Mouse (Mus musculus): ENCODE data around the gene Gadl1.
"Not testable (repeated sequence)": the region's sequence is repeated elsewhere in the genome, so short reads cannot be mapped to it uniquely, and the experiment has no call there.

Gene Gadl1

DNA sequence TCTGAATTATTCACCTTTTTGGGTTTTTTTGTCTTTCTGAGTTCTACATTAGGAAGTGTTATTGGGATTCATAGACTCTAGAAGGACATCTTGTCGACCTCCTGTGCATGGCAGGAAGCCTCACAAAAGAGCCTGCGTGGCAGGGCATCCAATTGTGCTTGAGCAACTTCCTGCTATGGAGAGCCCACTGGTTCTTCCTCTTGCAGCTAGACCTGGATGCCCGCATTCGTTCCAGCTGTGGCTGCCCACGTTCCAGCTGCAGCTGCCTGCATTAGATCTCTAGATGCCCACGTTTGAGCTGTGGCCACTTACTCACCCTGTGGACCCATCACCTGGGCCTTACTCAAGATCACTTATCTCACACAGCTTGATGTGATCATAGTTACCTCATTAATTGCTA lies 116.1 kb downstream of the Gadl1 start:
- no peak for DNase-seq (ENCODE audit: low spot score in 2 of 2)

DNA sequence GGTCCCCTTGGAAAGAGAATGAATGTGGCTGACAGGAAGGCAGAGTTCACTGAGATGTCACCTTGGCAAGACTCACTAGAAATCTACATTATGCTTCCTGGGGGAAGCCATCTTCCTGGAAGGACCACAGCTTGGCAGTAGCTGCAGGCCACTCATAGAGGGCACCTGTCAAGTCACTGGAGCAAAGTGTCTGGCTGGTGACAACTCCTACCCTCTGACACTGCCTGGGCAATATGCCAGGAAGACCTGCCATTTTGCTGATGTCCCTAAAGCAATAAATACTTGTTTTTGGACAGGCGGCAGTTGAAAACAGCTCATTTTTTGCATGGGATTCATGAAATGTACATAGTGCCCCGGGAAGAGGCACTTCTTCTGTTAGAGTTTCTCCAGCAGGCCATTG lies 119.8 kb downstream of the Gadl1 start:
- no peak for DNase-seq (ENCODE audit: low spot score in 2 of 2)

DNA sequence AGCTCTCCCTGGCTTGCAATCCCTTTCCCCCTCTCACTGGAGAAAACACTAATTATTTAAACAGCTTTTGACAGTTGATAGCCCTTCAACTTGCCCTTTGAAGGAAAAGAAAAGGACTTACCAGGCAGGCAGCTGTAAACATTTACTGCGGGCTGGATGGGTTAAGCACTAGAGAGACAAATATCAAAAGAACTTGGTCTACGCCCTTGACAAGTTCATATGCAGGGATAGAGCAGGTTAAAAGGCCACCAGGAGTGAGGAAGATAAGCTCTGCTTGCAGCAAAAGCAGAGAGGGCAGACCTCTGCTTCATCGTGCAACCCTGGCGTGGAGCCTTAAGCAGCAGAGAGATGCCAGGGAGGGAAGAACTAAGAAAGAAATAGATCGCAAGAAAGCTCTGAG lies 123.5 kb downstream of the Gadl1 start:
- no peak for DNase-seq (ENCODE audit: low spot score in 2 of 2)

DNA sequence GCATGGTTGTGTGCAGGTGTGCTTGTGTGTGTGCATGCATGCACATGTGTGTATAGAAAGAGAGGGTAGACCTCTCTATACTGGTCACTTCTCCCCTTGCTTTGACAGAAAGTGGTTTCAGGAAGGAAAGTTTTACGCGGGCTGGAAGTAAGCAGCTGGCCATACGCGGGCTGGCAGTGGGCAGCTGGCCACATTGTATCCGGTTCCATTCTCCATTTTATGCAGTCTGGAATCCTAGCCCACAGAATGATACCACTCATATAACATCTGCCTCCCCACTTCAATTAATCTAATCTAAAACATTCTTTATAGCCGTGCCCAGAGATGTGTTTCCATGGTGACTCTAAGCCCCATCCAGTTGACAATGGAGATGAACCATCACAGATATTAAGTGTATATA lies 129.0 kb downstream of the Gadl1 start:
- no peak for DNase-seq (ENCODE audit: low spot score in 2 of 2)

DNA sequence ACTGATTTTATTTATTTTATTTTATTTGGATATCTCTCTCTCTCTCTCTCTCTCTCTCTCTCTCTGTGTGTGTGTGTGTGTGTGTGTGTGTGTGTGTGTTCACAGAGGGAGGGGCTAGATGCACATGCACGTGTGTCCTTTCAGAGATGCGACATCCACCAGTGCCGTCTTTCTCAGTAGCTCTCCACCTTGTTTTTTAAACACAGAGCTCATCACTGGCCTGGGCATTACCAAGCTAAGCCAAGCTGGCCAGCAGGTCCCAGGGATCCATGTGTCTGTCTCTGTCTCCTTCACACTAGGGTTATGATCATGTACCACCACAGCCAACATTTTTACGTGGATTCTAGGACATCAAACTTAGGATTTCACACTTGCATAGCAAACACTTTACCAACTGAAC lies 130.7 kb downstream of the Gadl1 start:
- DNase-seq (ENCODE audit: low spot score in 2 of 2): no peak

DNA sequence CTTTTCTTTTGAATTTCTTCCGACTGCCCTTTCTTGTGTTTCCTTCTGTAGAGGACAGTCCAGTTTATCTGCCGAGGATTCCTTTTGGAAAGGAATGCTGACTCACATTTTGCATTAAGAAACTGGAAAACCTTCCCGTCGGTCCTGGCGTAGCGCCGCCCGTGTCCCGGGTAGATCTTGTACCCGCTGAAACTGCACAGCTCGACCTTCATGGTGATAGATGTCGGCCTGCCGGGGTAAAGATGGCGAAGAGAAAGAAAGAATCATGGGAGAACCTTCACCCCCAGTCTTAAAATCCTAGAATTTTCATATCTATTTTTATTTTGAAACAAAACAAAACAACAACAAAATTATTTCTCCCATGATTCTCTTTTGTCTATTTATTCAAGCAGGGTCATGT lies 131.6 kb downstream of the Gadl1 start:
- DNase-seq (ENCODE audit: low spot score in 2 of 2): not testable (repeated sequence)

DNA sequence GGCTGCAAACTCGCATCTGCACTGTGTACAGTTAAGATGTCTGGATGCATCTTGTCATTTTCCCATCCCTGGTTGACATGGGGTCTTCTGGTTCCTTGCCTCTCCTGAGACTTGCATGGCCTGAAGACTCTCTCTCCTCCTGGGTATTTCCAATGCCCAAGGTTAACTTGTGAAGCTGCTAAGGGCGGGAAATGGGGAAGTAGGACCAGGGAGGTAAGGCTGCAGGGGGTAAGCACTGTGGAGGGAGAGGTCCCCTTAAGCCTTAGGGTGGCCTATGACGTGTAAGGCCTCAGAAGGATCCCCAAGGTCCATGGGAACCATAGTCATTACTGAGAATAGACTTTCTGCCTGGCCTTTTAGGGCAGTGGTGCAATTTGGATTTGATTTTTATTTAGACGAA lies 132.1 kb downstream of the Gadl1 start:
- no peak for DNase-seq (ENCODE audit: low spot score in 2 of 2)

DNA sequence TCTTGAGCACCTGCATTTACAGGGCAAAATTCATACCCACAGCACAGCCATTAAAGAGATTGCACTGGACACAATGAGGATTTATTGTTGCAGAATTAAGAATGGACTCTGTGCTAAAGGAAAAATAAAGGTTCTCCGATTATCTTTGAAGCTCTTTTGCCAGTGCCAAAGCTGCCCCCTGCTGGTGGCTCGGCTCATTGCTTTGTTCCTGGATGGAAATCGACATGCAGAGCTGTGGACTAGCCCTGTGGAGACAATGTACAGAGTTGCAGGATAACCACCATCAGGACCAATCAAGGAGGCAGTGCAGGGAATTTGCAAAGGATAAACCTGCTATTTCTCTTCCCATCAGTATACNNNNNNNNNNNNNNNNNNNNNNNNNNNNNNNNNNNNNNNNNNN lies 132.5 kb downstream of the Gadl1 start:
- DNase-seq (ENCODE audit: low spot score in 2 of 2): peak; percentile 94 to 95

DNA sequence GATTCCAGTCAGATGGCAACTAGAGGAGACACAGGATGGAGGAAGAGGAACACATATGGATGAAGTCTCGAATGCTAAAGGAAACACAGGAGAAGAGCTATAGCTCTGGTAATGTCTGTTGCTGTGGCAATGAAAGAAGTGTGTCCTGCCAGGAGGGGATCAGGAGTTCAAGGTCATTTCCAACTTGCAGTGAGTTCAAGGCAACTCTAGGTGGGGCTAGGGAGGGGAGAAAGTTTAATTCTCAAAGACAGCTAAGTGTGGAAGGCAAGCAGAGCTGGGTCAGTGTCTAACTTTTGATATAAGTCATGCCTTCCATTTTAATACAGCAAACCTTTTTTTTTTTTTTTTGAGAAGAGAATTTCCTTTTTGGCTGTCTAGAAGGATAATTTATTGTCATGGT lies 140.7 kb downstream of the Gadl1 start:
- DNase-seq (ENCODE audit: low spot score in 2 of 2): no peak

DNA sequence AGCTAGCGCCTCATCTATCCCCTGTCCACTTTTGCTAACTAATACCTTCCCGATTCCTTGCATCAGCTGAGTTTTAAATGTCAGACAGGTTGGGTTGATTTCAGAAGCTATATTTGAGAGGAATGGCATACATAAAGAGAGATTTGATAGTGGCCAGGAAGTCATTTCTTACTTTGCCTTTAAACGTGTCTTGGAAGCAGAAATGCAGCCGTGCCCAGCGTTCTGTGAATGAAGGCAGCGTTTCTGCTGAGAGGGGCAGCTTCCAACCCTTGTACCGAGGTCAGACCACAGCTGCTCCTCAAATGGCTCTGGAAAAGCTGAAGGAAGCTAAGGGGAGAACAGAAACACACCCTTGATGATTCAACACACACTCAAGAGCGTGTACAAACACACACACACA lies 144.7 kb downstream of the Gadl1 start:
- no peak for DNase-seq (ENCODE audit: low spot score in 2 of 2)

DNA sequence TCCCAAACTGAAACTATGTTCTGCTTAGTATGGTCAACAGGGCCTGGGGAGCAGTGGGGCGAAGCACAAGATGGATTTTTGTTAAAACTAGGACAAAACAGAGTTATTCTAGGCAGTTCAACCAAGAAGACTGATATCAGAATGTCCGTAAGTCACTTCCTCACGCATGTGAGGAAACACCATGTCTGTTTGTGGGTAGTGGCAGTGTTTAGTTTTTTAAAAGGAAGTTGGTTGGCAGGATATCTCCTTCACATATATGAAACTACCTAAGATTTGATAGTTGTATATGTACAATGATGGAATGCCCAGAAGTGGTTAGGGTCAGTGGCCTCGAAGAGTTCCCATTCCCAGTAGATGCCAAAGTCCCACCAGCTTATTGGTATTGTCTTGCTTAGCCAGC lies 149.2 kb downstream of the Gadl1 start:
- DNase-seq (ENCODE audit: low spot score in 2 of 2): no peak

DNA sequence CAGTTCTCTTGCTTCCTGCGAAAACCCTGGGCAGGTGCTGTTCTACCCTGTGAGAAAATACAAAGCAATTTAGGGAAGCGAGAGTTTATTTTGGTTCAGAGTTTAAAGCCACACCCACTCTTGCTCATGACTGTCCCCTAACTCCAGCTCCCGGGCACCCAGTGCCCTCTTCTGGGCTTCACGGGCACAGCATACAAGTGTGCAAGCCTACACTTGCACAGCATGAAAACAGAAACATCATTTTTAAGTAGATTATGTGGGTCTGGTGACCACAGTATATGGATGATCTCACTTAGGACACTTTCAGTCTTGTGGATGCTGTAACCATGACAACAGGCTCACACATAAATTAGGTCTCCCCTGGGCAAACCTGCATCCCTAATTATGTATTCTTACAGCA lies 149.9 kb downstream of the Gadl1 start:
- no peak for DNase-seq (ENCODE audit: low spot score in 2 of 2)

DNA sequence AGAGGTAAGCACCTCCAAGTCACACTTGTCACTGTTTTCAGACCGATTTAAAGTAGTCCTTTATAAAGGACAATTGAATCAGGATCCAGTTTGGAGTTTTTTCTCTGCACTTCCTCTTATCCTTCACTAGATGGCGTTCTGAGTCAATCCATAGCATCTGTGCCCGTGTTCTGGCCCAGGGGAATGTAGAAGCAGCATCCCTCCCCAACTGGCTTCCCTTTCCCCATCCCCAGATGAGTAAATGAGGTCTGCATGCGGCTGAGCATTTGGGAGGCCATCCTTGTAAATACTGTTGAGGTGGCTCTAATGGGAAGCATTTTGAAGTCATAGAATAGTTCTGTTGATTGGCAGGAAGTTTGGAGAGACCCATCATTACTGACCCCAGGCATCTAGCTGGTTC lies 151.4 kb downstream of the Gadl1 start:
- no peak for DNase-seq (ENCODE audit: low spot score in 2 of 2)

DNA sequence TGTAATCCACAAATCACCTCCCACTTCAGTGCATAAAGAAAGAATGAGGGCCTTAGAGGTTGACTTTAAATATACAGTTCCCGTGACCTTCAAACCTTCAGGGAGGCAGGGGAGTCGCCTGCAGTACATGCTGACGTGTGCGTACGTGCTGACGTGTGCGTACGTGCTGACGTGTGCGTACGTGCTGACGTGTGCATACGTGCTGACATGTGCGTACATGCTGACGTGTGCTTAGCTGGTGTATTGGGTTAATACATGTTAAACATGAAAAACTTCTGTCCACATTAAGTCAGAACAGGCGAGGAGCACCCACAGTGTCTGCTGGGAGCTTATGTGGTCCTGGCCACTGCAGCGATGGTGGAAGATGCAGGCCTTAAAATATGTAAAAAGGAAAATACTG lies 155.5 kb downstream of the Gadl1 start:
- no peak for DNase-seq (ENCODE audit: low spot score in 2 of 2)

DNA sequence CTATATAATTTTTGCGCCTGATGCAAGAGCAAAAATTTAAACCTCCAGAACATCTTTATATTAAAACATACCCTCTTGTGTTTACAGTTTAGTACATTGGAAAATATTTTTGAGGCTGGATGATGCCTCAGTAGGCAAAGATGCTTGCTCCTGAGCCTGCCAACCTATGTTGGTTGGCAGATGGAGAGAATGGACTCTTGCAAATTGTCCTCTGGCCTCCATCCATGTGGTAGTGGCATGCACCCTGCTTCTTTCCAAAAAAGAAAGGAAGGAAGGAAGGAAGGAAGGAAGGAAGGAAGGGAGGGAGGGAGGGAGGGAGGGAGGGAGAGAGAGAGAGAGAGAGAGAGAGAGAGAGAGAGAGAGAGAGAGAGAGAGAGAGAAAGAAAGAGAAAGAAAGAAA lies 162.3 kb downstream of the Gadl1 start:
- DNase-seq (ENCODE audit: low spot score in 2 of 2): not testable (repeated sequence)

DNA sequence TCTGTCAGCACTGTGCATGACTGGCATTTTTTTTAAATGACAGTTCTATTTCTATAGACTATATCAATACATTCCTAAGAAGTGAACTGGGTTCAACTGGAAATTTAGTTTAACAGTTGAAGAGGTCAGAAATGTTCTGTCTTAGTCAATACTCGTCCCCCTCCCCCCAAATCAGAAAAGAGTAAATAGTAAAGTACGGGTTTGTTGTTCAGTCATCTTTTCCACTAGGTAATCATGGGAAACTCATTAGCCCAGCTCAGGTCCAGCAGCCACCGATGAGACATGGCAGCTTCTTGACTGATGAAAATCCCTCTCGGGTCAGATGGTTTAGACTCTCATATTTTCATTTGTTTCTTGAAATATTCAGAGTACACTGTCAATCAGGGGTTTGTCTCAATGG lies 166.9 kb downstream of the Gadl1 start:
- DNase-seq (ENCODE audit: low spot score in 2 of 2): no peak

DNA sequence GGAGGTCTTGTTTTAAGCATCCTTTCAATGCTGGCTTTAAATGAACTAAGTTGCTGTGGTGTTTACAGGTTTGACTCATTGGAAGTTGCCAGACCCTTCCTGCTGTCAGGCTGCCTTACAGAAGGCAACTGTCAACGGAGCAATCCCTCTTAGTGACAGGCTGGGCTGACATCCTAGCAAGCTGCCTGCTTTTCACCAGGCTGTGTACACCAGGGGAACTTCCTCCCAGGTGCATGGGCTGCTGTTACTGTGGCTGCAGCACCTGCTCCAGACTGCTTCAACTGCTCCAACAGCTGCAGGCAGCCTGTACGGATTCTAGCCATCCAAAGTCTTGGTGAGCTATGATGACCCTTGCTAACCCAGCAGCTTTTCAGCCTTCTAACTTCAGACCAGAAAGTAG lies 167.7 kb downstream of the Gadl1 start:
- DNase-seq (ENCODE audit: low spot score in 2 of 2): no peak

DNA sequence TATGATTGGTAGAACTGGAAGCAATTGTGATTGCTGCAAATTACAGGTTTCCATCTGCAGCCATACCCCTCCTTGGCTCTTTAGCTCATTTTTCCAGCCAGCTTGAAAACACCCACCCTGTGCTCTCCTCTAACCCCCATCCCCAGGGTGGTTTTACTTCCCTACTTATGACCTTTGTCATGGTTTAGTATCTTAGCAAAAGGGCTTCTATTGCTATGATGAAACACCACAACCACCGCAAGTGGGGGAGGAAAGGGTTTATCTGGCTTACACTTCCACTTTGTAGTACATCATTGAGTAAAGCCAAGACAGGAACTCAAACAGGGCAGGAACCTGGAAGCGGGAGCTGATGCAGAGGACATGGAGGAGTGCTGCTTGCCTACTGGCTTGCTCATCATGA lies 168.2 kb downstream of the Gadl1 start:
- DNase-seq (ENCODE audit: low spot score in 2 of 2): no peak

DNA sequence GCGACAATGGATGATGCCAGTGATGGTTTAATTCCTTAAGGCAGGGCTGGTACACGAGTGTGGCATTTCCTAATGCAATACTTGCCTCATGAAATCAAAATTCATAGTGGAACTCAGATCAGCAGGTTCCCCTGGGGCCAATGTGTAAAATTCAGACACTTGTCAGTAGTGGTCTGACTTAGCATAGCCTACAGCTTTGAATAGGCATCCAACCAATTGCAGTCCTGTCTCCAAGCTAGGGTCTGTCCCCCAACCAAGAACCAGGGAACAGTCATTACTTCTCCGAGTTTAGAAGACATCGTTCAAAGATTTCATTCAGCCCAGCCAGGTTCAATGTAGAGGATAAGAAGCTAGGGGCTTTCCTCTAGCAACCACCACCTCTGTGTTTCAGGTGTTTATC lies 172.5 kb downstream of the Gadl1 start:
- DNase-seq (ENCODE audit: low spot score in 2 of 2): no peak

DNA sequence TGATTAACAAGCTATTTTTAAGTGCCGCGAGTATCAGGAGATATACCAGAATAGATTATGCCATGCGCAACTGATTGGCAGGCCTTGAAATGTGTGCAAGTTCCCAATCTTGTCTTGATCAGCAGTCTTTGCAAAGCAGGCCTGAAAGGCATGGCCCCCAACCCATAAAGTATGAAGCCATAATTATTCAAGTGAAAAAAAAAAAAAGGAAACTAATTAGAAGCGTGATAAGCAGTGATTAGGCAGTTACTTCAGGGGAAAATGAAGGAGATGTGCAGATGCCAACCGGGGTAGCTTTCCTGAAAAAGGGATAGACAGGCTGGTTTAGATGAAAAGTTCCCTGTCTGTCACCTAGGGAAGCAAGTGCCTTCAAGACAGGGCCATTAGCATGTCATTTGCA lies 174.0 kb downstream of the Gadl1 start:
- DNase-seq (ENCODE audit: low spot score in 2 of 2): no peak

DNA sequence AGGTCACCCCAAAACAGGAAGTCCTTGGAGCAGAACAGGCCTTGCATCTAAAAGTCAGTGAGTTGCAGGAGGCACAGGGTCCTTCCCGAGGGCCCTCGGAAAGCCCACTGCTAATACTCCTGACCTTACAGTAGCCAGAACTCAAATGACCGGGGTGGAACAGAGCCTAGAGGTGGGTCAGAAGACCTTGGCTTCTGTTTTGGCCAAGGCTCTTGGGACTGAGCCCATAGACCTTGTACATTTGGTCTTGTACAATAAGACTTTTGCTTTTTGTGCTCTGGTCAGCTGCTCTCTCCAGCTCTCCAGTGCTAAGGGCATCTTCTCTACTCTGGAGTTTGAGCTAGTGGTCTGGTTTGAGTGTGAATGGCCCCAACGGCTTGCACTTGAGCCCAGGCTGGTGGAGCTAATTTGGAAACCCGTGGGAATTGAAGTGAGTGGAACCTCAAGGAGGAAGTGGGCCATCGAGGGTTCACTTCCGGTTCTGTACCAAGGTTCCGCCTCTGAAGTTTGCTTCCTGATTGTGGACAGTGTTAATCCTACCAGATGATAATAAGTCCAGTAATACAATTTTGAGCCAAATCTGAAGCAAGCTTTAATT lies 174.6 kb downstream of the Gadl1 start:
- no peak for DNase-seq (ENCODE audit: low spot score in 2 of 2)

DNA sequence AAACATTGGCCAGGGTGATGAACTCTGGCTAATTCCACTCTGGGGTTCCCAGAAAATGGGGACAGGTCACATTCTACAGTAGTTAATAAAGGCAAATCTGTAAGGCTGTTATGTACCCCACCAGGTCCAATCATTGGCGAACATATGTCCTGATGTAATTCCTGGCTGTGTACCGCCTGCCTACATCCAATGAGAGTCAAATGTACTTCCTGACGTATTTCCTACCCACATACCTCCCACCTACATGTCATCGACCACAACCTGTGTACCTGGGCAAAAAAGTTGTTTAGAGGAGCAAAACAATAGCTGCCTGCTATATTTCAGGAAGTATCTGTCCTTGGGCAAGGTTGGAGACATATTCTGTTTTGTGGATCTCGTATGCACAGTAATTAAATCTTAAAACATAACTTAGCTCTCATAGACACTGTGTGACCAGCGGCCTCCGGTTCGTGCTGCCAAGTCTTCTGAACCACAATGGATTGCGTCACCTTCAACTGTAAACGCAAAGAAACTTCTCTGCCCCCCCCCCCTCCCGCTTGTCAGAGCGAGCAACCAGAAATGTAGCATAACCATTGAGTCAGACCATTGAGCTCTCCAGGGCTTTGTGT lies 175.2 kb downstream of the Gadl1 start:
- no peak for DNase-seq (ENCODE audit: low spot score in 2 of 2)

DNA sequence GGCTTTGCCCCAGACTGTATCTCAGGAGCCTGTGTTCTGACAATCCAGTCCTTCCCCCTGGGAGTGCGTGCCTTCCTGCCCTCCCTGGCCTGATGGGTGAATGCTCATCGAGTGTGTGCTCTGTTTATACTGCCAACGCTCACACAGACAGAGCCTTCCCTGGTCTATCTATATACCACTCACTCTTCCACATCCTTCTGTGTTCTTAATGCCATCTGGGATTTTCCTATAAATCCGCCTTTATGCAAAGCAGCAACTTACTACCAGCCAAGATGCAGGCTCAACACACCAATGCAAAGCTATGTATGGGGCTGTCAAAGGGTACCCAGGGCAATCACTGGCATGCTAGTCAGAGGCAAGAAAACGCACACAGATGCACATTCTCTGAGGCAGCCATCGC lies 176.7 kb downstream of the Gadl1 start:
- peak in 1 of 2 experiments; percentile 27 for DNase-seq (ENCODE audit: low spot score in 2 of 2)

DNA sequence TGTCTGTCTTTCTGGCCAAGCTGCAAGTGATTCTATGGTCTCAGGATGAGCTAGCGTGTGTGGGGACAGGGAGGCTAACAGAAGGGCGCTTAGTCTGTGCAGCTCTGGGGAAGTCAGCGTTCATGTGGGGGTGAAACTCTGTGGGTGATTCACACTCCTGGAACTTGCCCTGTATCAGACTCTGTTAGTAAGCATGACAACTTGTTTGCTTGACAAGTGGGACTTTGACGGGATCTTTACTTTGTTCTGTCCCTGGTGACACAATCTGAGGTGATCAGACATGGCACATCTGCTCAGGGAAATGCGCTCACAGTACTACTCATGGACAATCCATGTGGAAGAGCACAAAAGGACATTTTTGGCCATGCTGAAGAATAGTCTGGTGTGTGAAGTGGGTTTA lies 178.0 kb downstream of the Gadl1 start:
- DNase-seq (ENCODE audit: low spot score in 2 of 2): no peak

Measured in frontal cortex, postnatal 36 days (tissue).